Mouse (Mus musculus) C2C12 (cell line): ENCODE data around the gene Sf3a3.

Experiments used
- CEBPB ChIP-seq: IDR thresholded peaks from one replicate; pipeline ENCODE4 v1.6.1; 2011; ENCODE audit warnings: low read depth, mild to moderate bottlenecking, control low read depth, moderate library complexity
- CTCF ChIP-seq: IDR thresholded peaks from one replicate; pipeline ENCODE4 v1.5.1; 2011; ENCODE audit not compliant: control insufficient read depth, insufficient read depth, insufficient read length
- FOSL1 ChIP-seq: IDR thresholded peaks from one replicate; pipeline ENCODE4 v1.8.0; 2011; ENCODE audit warnings: mild to moderate bottlenecking, low read length; ENCODE audit not compliant: poor library complexity, insufficient read depth, severe bottlenecking
- MAX ChIP-seq: IDR thresholded peaks from one replicate; pipeline ENCODE4 v1.6.1; 2011; ENCODE audit warnings: mild to moderate bottlenecking, control low read depth
- MYOD1 ChIP-seq: IDR thresholded peaks from one replicate; pipeline ENCODE4 v1.6.1; 2011; ENCODE audit warnings: low read depth; ENCODE audit not compliant: control insufficient read depth, insufficient read length
- USF1 ChIP-seq: IDR thresholded peaks from one replicate; pipeline ENCODE4 v1.6.1; 2011; ENCODE audit warnings: low read depth, mild to moderate bottlenecking, control low read depth, moderate library complexity

- no peak for TF ChIP-seq CTCF
- TF ChIP-seq USF1 = no peak
- no peak for TF ChIP-seq MYOD1
- TF ChIP-seq CEBPB = no peak
- no peak for TF ChIP-seq MAX
- no peak for TF ChIP-seq FOSL1
These were observed 54.5 kb downstream of the Sf3a3 start for GRCm38 (mm10) chr4:124768963-124769591.
